Mouse (Mus musculus) hindbrain, embryonic 11.5 days (tissue): ENCODE measurements around the gene Podxl. TPM values are rescaled to one million over a fixed set of nuclear protein-coding genes. Genes with fewer than 3 reads are reported as not detected.

Experiments used
- ATAC-seq: fragments of 200-750 bp; cut with Nextera tagmentation; 2 replicates; pipeline ENCODE4 v1.8.0; 2017; ENCODE audit warnings: mild to moderate bottlenecking, moderate TSS enrichment, moderate library complexity; ENCODE audit not compliant: low FRiP score
- DNase-seq: peaks from one replicate; pipeline ENCODE4 v3.0.0-alpha.2; 2015; ENCODE audit warnings: low spot score
- H3K27ac ChIP-seq: fragments of 300-500 bp; sonication (generic); 2 replicates; pipeline ENCODE4 v1.5.1; 2014; ENCODE audit warnings: mild to moderate bottlenecking, low read depth, low read length
- H3K27me3 ChIP-seq: fragments of 300-500 bp; sonication (generic); 2 replicates; pipeline ENCODE4 v1.6.1; 2014; ENCODE audit warnings: mild to moderate bottlenecking, low read length, moderate library complexity, mixed read lengths; ENCODE audit not compliant: control insufficient read depth, insufficient read depth
- H3K36me3 ChIP-seq: fragments of 300-500 bp; sonication (generic); 2 replicates; pipeline ENCODE4 v1.6.1; 2014; ENCODE audit warnings: mild to moderate bottlenecking, low read length, moderate library complexity, mixed read lengths; ENCODE audit not compliant: control insufficient read depth, insufficient read depth
- H3K4me1 ChIP-seq: fragments of 300-500 bp; sonication (generic); replicated peaks from 2 replicates; pipeline ENCODE4 v1.6.1; 2014; ENCODE audit warnings: low read length, mixed read lengths; ENCODE audit not compliant: control insufficient read depth, insufficient read depth
- H3K4me2 ChIP-seq: fragments of 300-500 bp; sonication (generic); replicated peaks from 2 replicates; pipeline ENCODE4 v1.6.1; 2014; ENCODE audit warnings: mild to moderate bottlenecking, low read depth, low read length
- H3K4me3 ChIP-seq: fragments of 300-500 bp; sonication (generic); 2 replicates; pipeline ENCODE4 v1.5.1; 2014; ENCODE audit warnings: low read depth, low read length
- H3K9ac ChIP-seq: fragments of 300-500 bp; sonication (generic); 2 replicates; pipeline ENCODE4 v1.6.1; 2014; ENCODE audit warnings: low read depth, low read length
- H3K9me3 ChIP-seq: fragments of 300-500 bp; sonication (generic); 2 replicates; pipeline ENCODE4 v1.6.1; 2016; ENCODE audit warnings: low read length; ENCODE audit not compliant: control insufficient read depth
- WGBS: fragments of 180-500 bp; shearing (Covaris S2); extraction: QIAGEN DNeasy Blood & Tissue Kit; methylation state at CpG from one replicate; pipeline ENCODE4 v1.1.7; 2014; 5-methylcytosine and 5-hydroxymethylcytosine counted together
- polyA plus RNA-seq: library from polyadenylated mRNA; unstranded; fragments of >200 nt; fragmentation: Nextera tagmentation; extraction: Ambion mirVana; gene quantifications from 2 replicates; pipeline ENCODE4 v1.2.1, GENCODE M21; 2014

Gene Podxl
- polyA plus RNA-seq, 1 experiment from 2014 or later = 12.4 TPM

GRCm38 (mm10) chr6:31478221-31478620 lies 85.6 kb downstream of the Podxl start:
- no peak for DNase-seq
- Histone ChIP-seq H3K36me3 (no peaks in the 10 kb centered on the region; the same call in 1 of the 2 replicates), H3K9ac (no peak overlapping the region), H3K4me2 (no peak overlapping the region), H3K9me3 (no peaks in the 10 kb centered on the region), H3K4me3 (no peak overlapping the region), H3K27me3 (no peaks in the 10 kb centered on the region), H3K27ac (no peak overlapping the region), H3K4me1 (no peaks in the 10 kb centered on the region)
- ATAC-seq = no peak
- WGBS = 71% methylated on average over 4 of the region's 4 CpGs

Other genes starting within 250 kb of the Podxl start
- gene Mkln1, start 165.2 kb downstream of the Podxl start, polyA plus RNA-seq = 217 and 227 TPM in 2 replicates